Mouse (Mus musculus) spleen, postnatal 10 days (tissue): ENCODE measurements around the gene Ostf1.

ENCODE experiments used
- DNase-seq, 2 experiments: peaks; one replicate each; pipeline ENCODE4 v3.0.0; 2021 to 2022; ENCODE audit warnings: low spot score in 2 of 2

The Ostf1 gene

GRCm38 (mm10) chr19:18644084-18644483, 12.5 kb upstream of the Ostf1 start:
- DNase-seq, result no peak

GRCm38 (mm10) chr19:18643411-18643810, 11.8 kb upstream of the Ostf1 start:
- DNase-seq, result no peak

GRCm38 (mm10) chr19:18641001-18641400, 9.4 kb upstream of the Ostf1 start:
- DNase-seq, result no peak

GRCm38 (mm10) chr19:18639552-18639951, 7.9 kb upstream of the Ostf1 start:
- DNase-seq, result no peak

DNA sequence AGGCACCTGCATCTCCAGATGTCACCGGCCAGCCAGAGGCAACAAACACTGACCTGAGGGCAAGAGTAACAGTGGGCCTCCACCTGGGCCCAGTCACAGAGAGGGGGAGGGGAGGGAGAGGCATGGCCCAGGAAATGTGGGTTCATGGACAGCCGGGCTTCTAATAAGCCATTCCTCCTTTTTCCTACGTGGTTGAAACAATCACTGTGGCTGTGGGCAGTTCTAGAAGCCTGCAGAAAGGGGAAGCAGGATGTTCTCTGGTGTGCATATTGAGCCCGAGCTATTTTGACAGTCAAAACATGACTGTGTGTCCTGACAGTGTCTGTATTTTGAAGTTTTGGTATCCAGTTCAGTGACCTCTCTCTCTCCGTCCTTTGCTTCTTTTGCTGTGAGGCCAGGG, 7.3 kb upstream of the Ostf1 start:
- DNase-seq, result peak in 1 of 2 experiments; percentile 30

DNA sequence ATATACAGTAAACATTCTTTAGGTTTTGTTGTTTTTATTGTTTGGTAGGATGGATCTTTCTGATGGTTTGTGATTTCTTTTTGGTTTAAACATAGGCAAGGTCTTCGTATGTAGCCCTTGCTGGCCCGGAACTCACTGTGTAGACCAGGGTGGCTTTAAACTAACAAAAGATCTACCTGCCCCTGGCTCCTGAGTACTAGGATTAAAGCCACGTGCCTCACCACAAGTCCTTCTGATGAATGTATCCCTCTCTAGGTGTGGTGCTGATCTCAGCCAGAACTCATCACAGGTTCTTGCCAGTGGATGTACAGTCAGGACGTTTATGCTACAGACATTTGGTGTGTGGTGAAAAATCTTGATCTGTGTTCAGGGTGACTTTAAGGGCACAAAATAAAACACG, 6.3 kb upstream of the Ostf1 start:
- no peak for DNase-seq

- DNase-seq, result no peak
Observed at GRCm38 (mm10) chr19:18632231-18633185, 885 bp upstream of the Ostf1 start.

- peak; percentile 68 to 71 for DNase-seq
Observed at GRCm38 (mm10) chr19:18631161-18631643, 421 bp downstream of the Ostf1 start.

- peak in 1 of 2 experiments; percentile 32 for DNase-seq
Observed at GRCm38 (mm10) chr19:18630221-18631119, 1.2 kb downstream of the Ostf1 start.

- DNase-seq, result no peak
Observed at GRCm38 (mm10) chr19:18629589-18629988, 2.0 kb downstream of the Ostf1 start.

DNA sequence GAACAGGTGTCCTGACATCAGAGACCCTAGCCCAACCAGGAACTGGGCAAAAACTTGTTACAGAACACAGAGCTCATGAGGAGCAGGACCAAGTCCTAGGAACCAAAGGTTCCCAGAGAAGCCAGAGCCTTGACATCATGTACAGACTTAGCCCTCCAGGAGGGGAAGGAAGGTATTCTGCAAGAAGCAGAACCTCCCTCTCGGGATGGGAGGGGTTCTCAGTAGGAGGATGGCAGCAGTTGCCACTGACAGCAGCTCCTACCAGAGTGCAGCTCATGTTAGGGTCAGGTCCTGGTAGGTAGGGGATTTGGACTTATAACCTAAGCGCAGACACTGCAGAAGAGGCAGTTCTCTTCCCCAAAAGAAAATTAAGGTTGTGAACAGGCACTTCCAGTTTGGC, 7.7 kb downstream of the Ostf1 start:
- no peak for DNase-seq

DNA sequence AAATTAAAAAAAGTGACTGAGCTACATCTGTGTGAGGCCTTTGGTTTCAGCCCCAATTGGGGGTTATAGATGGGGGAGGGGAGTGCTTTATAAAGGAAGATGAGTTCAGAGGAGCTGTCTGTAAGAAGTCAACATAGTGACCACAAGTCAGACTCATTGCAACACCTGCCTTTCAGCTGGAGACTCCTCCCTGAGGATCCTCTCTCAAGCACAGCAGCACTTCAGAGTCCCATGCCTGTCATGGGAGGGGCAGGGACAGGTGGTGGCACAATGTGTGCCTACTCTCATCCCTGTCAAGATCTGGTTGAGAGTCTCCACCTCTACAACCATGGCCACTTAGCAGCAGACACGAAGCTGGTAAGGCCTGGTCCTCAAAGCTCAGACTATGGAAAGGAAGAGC, 11.9 kb downstream of the Ostf1 start:
- no peak for DNase-seq

- DNase-seq, result no peak
Observed at GRCm38 (mm10) chr19:18619060-18619459, 12.6 kb downstream of the Ostf1 start.

DNA sequence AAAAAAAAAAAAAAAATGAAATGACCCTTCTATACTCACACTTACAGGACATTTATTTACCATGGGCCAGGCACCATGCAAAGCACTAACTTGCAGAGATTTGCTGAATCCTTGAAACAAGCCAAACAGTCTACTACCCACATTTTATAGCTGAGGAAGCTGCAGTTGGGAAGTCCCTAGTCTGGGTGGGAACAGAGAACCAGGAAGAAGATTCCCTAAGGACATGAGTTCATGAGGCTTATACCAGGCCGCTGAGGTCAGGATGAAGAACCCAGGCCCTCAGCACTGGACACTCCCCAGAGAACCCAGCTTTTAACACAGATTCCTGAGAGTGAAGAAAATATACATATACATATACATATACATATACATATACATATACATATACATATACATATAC, 14.1 kb downstream of the Ostf1 start:
- no peak for DNase-seq

DNA sequence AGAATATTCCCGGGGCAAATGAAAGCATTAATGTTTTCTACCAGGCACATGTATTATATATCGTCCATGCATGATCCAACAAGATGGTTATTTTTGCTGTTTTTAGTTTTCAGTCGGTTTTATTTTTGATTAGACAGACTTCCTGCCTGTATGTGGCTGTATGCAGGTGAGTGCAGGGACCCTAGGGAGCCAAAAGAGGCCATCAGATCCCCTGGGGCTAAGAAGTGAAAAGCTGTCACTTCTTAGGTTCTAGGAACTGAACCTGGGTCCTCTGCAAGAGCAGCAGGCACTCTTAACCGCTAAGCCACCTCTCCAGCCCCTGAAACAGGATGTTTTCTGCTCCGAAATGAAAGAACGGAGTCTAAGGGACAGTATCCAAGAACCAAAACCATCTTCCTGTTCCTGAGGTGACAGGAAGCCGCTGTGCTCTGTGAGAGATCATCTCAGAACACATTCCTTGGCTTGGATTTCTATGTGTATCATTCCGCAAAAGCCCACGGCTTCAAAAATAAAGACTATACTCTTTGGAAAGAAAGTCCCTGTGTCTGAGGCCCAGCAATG, 15.9 kb downstream of the Ostf1 start:
- DNase-seq, result no peak

GRCm38 (mm10) chr19:18614337-18614736, 17.3 kb downstream of the Ostf1 start:
- no peak for DNase-seq

GRCm38 (mm10) chr19:18608975-18609374, 22.6 kb downstream of the Ostf1 start:
- no peak for DNase-seq

DNA sequence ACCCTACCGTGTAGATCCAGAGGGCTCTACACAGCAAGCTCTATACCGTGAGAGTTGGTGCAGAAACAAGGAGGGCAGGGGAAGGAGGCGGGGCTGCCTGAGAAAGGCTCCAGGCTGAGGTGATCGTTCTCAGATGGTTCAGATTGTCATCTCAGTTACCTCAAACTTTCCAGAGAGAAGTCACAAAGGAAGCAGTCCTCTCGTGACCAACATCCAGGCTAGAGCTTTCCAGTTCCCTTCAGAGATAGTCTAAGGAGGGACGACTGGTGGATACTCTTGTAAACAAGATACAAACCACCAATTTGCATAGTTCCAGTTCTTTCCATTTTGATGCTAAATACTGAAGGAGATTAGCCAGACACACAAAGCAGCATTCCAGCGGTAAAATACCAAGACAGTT, 23.7 kb downstream of the Ostf1 start:
- no peak for DNase-seq

DNA sequence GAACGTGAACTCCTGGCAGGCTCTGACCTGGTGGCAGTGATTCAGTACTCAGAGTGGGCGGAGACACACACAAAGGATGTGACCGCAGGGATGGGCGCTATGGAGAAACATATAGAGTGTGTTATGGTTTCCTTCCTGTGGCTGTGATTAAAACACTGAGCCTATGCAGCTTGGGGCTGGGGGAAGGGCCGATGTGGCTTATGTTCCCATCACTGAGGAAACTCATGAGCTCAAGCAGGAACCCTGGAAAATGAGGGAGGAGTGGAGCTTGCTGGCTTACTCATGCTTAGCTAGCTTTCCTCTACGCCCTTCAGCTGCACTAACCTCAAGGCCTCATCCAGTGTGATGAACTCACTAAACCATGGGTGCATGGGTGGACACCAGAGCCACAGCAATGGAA, 28.6 kb downstream of the Ostf1 start:
- DNase-seq, result no peak

GRCm38 (mm10) chr19:18600611-18601010, 31.0 kb downstream of the Ostf1 start:
- no peak for DNase-seq

GRCm38 (mm10) chr19:18599650-18600049, 32.0 kb downstream of the Ostf1 start:
- DNase-seq, result no peak

- no peak for DNase-seq
Observed at GRCm38 (mm10) chr19:18599051-18599450, 32.6 kb downstream of the Ostf1 start.
